Mouse (Mus musculus) CH12F3 (cell line): Measurements from ENCODE around the gene Olfr293.

Experiments
- in situ Hi-C: fragments of 300-500 bp; cut with MboI; formaldehyde crosslinking; loops from 2 replicates; pipeline ENCODE4 v1.14.3; 2020; ENCODE audit warnings: low sequenced_read_pairs

Gene Olfr293

DNA sequence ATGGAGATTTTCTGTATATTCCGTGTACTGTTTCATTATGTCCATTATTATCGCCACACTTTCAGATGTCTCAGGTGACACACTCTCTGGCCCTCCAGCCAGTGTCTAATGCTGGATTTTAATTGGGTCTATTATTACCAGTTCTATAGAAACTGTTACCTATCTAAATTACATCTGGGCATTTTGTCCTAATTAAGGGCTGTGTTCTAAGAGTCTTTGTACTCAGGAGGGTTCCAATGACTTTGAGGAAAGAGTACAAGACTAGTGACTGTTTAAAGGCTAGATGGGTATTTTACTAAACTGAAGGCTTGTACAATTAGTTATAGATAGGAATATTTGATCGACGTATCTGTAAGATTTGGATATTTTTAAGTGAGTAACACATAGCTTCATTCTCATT lies at the start of gene Olfr293:
Olfr293 (plus strand) TSS at position 301 of the 400 bp plus-strand sequence.
- in situ Hi-C loops, result no loop called here

DNA sequence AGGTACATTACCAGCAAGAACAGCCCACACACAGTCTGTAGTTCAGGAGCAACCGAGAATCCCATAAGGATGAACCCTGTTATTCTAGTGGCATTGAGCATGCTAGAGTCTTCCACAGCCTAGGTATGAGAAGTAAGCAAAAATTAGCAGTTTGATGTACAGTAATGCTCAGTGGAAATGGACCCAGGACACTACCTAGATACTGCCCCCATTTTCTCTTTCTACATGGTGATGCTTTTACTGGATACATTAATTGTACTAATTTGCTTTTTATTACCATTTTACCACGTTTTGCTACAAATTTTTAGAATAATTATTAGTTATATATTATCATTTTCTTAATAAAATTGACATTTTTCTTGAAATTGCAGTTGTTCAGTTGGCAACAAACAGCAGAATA lies 32.3 kb upstream of the Olfr293 start, which contains the start of gene Olfr294:
Olfr294 (minus strand) TSS at position 101 of the 400 bp plus-strand sequence.
- in situ Hi-C loops, result no loop called here

DNA sequence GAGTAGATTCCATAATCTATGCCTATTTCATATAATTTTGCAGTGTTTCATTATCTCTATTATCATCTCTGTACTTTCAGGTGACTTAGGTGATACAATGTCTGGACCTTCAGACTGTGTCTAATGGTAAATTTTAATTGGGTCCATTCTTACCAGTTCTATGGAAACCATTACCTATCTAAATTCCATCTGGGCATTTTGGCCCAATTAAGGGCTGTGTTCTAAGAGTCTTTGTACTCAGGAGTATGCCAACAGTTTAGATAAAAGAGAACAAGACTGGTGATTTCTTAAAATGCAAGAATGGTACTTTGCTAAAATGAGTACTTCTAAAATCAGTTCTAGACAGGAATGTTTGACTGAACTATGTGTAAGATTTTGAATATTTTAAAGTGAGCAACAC lies 39.2 kb downstream of the Olfr293 start, which contains the start of gene Olfr292:
Olfr292 (plus strand) TSS at position 301 of the 400 bp plus-strand sequence.
- in situ Hi-C loops, result no loop called here
